Mouse (Mus musculus) retina, postnatal 7 days (tissue): ENCODE measurements at regions not wholly inside any gene's neighbourhood (a gene's known extent, or its start where the extent isn't known, plus 50 kb on each side); places are given as distances from the start of the nearest gene placed in this dataset.

Source experiments
- DNase-seq: peaks from one replicate; pipeline ENCODE4 v3.0.0-alpha.2; 2012; ENCODE audit warnings: low read depth, low spot score

DNA sequence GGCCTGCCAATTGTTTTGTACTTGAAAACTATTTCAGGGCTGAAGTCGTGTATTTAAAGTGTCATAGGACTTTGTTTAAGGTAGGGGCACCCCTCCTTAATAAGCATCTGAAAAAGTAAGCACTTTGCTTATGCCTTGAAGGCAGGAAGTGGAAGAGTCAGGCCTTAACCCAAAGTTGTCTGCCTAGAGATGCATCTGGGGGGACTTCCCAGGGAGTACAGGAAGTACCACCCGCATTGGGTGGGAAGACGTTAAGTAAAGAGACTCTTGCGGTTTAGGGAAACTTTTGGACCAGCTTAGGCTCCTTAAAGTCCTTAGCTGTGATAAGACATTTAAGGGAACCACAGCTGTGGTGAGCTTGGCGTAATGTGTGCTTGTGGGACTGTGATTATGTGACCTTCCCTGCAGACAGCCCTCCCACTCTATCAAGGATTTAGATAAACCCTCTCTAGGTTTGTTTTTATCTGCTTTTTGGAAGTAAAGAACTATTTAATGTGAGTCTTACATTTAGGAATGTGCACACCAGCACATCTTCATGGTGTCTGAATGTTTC, 150.9 kb upstream of the Trib2 start:
- no peak for DNase-seq

DNA sequence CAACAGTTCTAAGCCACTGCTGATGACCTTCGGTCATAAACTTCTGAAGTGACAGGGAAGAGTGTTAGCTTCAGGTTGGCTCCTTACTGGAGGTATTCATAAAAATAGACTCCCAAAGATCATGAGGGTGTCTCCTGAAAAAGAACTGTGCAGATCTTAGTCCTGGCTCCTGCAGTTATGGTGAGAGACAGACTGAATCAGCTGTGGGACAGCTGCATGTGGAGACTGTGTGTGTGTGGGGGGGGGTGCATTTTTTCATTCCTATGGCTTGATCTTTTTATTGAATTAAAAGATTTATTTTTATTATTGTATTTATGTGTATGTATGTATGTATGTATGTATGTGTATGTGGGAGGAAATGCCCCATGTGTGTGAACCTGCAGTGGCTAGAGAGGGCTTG, 149.9 kb upstream of the Trib2 start:
- DNase-seq = no peak

DNA sequence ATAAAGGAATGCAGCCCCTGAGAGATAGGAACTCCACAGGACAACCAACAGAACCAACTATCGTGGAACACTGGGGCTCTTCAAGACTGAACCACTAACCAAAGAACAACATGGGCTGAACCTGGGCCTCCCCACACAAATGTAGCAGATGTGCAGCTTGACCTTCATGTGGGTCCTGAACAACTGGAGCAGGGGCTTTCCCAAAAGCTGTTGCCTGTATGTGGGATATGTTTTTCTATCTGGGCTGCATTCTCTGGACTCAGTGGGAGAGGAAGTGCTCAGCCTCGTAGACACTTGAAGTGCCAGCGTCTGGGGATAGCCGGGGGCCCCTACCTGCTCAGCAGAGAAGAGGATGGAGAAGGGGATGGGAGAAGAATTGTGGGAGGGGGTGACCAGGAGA, 149.2 kb upstream of the Trib2 start:
- no peak for DNase-seq

DNA sequence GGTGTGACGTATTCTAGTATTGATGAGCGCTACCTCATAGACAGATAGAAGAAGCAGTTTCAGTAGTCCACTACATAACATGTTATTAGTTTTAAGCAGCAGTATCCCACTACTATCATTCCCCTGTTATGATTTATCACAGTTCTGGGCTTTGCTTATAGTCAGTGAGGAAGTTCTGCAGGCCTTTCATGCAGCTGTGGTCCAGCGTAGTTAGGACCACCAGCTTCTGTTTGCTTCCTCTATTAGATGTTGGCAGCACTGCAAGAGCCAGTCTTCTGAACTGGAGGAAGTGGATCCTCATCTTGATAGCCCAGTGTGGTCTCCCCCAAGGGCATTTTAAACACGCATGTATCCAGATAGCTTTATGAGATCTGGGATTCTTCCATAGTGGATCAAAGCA, 147.4 kb upstream of the Trib2 start:
- DNase-seq = no peak

DNA sequence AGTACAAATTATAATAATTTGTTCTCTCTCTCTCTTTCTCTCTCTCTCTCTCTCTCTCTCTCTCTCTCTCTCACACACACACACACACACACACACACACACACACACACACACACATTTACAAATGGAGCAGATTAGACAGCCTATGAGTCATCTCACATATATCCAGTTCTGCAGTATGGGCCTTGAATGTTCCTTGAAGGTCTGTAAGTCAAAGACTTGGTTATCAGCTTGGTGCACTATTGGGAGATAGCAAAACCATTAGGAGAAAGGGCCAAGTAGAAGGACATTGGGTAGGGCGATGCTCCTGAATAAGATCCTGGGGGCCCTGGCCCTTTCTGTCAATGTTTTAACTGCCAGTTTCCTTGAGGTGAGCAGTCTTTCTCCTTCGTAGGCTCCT, 145.1 kb upstream of the Trib2 start:
- DNase-seq = no peak

DNA sequence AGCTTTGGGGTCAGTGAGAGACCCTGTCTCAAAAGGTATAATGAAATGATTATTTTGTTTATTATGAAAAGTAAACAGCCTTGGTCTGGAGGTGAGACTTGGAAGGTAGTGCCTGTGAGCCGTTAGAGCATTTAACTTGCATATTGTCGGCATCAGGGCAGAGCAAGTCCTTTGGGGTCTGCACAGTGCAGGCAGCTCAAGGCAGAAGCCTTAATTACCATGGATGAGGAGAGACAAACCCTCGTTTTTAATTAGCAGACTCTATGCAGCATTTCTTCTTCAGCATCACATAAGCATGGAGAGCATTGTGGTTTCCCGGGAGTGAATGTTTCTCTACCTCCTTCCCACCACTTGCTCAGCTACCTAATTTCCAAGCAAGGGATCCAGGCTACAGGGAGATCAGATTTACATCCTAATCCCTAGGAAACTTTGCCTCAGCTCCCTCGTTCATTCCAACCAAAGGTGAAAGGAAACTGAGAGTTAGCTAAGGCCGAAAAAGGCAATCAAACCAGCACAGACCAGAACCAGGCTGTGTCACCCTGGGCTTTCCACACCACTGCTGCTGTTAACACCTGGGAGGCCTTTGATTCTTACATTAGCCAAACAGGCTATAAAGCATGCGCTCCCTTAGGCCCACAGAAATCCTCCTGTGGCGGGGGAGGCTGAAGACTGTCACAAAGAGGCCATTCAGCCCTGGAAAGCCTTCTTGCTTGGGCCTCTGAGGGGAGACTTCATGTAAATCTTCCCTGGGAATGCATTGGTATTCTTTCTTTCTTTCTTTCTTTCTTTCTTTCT, 120.9 kb upstream of the Trib2 start:
- DNase-seq = no peak

DNA sequence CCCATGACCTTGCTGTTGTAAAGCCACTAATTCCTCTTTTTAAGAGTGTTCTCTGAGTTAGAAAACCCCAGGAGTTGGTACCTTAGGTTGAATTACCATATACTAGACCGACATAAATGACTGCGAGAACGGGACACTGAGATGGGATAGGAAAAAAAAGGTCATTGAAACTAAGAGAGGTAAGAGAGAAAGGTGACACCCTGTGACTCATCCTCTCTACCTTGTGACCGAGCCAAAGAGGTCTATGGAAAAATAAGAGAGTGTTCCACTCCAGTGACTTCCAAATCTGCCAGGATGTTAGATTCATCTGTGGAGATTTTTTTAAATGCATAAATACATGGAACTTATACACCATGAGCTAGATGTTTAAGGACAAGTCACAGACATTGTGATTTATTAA, 115.3 kb upstream of the Trib2 start:
- no peak for DNase-seq

DNA sequence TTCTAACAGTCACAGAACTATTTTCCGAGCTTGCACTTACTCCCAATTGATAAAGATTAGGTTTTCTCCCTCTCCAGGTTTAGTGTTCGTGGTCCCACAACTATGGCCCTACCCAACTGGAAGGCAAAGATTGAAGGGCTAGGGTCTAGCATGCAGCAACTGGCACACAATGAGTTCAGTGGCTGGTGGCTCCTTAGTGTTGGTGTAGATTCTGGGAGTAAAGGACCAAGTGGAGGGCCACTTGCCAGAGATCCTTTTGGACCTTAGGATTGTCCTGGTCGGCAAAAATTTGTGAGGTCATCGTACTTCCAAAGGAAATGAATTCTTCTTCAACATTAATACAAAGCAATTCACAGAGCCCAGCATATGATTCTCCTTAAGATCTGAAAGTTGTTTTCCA, 114.8 kb upstream of the Trib2 start:
- no peak for DNase-seq

DNA sequence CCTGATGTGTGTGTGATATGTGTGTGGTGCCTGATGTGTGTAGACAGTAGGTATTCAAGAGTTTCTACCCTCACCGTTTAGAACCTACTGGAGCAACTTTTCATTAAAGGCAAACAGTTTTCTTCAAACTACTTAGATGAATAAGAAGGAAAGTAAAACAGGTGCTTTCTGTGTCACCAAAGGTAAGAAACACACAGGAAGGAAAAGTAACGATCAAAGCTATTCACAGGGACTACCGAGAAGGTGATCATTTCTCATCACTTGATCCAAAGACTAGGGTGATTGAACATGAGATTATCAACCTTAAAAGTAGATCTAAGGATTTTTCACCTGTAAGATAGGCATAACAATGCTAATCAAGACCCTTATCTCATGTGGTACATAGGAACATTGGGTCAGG, 113.4 kb upstream of the Trib2 start:
- no peak for DNase-seq

DNA sequence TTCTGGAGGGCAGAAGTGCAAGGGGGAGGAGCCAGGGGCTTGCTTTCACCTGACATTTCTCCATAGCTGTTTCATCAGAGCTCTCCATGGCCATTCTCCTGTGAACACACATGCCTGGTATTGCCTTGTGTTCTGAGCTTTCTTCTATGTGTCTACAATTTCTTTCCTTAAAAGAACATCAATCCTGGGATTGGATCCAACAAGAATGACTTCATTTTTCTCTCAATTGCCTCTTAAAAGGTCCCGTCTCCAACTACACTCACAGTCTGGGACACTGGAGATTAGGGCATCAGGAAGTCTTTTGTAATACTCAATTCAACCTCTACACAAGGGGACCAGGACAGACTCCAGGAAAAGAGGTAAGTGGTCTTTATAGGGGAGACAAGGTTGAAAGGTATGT, 112.8 kb upstream of the Trib2 start:
- DNase-seq = no peak

DNA sequence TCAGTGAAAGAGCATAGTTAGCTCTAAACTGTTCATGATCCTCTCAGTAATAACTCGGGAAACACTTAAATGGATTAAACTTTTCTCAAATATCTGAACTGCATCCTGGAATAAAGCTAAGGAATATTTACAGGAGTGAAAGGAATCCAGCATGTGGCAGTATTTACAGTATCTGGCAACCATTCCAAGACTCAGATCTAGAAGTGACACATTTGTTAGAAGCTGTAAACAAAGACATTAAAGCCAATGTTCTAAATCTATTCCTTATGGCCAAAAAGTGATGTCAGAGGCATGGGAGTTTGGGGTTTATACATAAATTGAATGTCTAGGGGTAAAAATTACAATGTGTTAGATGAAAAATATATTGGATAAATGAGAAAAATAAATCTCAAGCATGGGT, 101.6 kb upstream of the Trib2 start:
- no peak for DNase-seq

DNA sequence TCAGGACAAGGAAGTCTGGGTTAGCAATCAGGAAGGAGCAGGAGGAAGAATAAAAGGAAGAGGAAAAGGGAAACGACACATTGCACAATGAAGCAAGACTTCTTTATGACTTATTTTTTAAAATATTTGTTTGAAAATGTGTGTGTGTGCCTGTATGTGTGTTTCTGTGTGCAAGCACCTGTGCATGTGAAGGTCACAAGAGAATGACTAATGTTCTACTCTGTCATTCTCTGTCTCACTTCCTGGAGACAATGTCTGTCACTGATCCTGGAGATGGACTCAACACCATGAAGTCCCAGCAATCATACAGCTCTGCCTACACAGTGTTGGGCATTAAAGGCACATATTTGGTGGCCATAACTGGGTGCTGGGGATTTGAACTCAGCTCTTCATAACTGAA, 96.2 kb upstream of the Trib2 start:
- DNase-seq = no peak

DNA sequence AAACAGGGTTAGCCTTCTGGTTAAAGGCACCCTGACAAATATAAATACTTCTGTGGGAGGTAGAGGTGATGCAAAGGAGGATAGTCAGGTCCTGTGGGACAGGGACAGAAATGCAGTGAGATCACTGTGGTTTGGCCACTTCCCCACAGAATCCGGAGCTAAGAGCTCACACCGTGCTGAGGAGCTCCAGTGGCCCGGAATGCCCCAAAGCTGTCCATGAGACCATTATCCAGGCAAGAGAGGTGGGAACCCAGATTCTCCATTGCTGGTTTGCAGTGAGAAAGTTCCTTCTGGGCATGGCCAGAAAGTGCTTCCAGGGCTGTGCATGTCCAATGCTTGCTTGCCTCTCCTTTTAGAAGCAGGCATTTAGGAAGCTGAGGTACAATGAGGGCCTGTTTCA, 95.8 kb upstream of the Trib2 start:
- no peak for DNase-seq

DNA sequence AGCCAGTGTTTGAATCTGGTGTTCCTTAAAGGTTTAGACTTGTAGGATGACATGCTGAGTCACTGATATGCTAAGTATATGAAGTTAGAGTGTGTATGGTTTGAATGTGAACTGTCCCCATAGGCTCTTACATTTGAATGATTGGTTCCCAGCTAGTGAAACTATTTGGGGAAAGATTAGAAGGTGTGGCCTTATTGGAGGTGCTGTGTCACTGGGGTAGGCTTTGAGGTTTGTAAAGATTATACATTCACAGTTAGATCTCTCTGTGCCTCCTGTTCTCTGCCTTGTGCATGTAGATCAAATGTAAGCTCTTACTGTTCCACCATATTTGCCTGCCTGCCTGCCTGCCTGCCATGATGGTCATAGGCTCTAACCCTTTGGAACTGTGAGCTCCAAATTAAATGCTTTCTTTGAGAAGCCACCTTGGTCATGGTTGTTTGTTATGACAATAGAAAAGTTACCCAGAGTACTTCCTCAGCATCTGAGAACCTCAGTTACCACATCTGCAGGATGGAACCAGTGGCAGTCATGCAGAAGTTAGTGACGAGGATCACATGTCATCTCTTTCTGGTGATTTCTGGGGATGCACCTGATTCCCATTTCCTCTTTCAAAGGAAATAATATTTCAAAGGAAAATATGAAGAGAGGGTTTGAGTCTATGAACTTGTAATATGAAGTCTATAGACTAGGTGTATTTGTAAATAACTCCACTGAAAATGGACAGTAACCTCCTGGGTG, 94.7 kb upstream of the Trib2 start:
- DNase-seq = no peak

DNA sequence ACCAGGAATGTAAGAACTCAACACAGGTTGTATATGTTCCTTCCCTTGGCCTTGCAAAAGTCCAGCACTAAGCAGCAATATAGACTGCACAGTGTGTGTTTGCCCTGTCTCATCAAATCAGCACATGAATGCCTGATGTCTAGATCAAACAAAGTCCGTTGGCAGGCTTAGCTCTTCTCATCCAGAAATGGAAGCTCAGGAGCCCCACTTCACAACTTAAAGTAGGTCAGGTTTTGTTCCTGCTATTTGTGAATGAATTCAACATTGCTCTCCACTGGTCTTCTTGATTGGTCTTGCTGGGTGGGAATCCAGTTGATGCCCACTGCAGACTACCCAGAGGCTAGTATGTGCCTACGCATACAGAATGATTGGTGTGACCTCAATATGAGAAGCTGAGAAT, 80.8 kb upstream of the Trib2 start:
- DNase-seq = peak; percentile 30

DNA sequence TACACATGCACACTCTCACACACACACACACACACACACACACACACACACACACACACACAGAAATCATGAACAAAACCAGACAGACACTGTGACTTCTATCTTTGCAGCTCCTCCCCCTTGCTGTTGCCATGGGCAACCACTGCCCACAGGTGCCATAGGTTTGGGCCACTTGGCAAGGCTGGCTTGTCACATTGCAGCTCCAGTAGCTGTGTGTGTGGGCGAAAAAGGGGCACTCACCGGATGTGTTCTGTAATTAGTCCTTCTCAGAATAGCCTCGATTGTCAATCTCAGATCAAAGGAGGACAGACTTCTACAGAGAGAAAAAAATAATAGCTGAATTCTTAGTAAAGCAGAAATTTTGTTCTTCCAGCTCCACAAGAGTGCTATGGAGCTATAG, 79.8 kb upstream of the Trib2 start:
- DNase-seq = no peak

DNA sequence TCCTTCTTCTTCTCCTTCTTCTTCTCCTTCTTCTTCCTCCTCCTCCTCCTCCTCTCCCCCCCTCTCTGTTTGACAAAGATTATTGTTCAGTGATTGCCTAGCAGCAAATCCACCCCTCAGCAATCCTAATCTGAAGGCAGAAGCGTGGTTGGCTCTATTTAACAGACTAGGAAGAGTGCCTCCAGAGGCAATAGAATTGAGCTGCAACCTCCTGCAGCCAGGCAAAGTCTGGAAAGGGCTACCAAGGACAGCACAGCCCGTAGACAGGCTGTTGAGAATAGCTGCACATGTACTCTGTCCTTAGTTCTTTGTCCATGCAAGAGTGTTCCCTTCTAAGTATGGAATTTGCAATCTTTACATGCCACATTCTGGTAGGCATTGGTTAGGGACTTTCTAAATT, 78.5 kb upstream of the Trib2 start:
- DNase-seq = no peak

DNA sequence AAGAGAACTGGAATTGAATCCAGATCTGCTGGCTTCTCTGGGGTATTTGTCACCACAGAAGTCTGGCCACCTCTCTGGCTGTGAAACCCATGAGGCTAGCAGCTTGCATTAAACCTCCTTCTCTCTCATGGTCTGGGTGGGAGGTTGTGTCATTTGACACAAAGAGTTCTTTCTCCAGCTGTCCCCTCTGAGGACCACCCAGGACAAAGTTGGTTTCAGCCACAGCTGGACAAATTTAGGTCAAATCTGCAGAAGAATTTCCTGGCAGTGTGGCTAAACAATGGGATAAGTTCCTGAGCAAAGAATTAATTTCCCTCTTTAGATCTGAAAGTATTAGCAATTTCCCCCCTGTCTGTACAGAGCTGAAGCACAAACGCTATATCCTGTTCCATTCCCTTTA, 73.9 kb upstream of the Trib2 start:
- DNase-seq = no peak

DNA sequence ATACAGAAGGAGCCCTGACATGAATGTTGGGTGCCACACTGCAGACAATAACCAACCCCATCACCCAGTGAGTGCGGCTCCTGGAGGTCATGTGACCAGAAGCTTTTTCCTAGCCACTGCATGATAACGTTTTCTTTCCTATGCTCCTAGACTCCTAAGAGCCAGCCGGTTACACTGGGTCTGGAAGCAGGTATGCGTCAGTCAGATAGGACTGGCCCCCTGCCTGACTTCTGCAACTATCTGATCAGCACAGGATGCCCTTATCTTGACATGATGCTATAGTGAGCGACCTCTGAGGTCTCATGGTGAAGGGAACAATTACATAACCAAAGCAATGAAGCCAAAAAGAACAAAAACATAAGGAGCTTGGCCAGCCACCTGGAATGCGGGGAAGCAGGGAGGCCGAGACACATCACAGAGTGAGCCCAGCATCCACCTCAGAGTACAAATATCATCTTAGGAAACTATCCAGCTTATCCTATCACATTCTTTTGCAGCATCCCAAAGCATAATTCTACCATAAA, 63.2 kb upstream of the Trib2 start:
- DNase-seq = no peak
